Comparison of ENCODE assay signal across 18 mouse cellular contexts in the genomic region with DNA sequence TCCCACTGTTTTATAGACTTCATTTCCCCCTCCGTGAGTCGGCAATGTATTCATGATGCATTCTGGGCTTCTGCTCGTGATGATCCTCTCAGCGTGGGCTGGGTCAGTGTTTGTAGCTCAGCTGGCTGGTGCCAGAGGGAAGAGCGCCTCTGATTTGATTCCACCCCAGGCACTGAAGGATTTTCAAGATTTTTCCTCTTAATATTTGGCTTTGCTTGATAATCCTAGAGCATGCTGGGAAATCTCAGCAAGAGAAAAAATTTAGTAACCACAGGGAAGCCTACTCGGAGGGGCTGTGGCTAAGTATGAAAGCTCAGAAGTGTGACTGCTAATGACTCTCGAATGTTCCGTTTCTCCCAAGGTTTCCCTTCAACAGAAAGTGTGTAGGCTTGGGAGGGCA. TPM values are rescaled to one million over a fixed set of nuclear protein-coding genes. Genes with fewer than 3 reads are reported as not detected.
DNase-seq lines count a peak whose midpoint lies in the region; ATAC-seq lines count a peak whose summit lies in the region.
"Had no signal": no experiment of that assay in that cellular context is flagged by ENCODE, and none has a peak within 500 bp of the region (broad histone marks: within the 10 kb centered on the region; RNA-seq: fewer than 3 reads in every experiment).

No protein-coding gene starts in this region.

- H3K27me3 ChIP-seq in embryonic facial prominence, embryonic 13.5 days = no peaks in the 10 kb centered on the region
- no peaks in the 10 kb centered on the region for H3K27me3 ChIP-seq in embryonic facial prominence, embryonic 10.5 days (replicated peaks; ENCODE audit: low read depth, poor library complexity, severe bottlenecking)
- H3K27me3 ChIP-seq in midbrain, embryonic 15.5 days (replicated peaks) = no peaks in the 10 kb centered on the region

- H3K9ac ChIP-seq in embryonic facial prominence, embryonic 13.5 days = no peak overlapping the region
- H3K9ac ChIP-seq in midbrain, embryonic 15.5 days = no peak overlapping the region
- H3K9ac ChIP-seq: liver, postnatal 0 days had no signal

- intact Hi-C loops in left cerebral cortex, postnatal 4 days (cut with DNase I) = no loop called here
- intact Hi-C loops in left cerebral cortex, postnatal 14 days (cut with DNase I) = no loop called here

- no peak overlapping the region for H3K4me3 ChIP-seq in embryonic facial prominence, embryonic 13.5 days
- no peak overlapping the region for H3K4me3 ChIP-seq in embryonic facial prominence, embryonic 10.5 days
- H3K4me3 ChIP-seq in midbrain, embryonic 15.5 days = no peak overlapping the region

- H3K4me2 ChIP-seq in embryonic facial prominence, embryonic 13.5 days = 0 out of 2 replicates have a peak overlapping the region, but pooled peaks have one; percentile 3
- peak overlapping the region; percentile 20; the same call in 1 of the 2 replicates for H3K4me2 ChIP-seq in midbrain, embryonic 15.5 days

- H3K36me3 ChIP-seq in embryonic facial prominence, embryonic 13.5 days = no peaks in the 10 kb centered on the region
- H3K36me3 ChIP-seq in embryonic facial prominence, embryonic 10.5 days (replicated peaks) = no peaks in the 10 kb centered on the region
- no peaks in the 10 kb centered on the region for H3K36me3 ChIP-seq in midbrain, embryonic 15.5 days (replicated peaks)

- no peak for ATAC-seq in embryonic facial prominence, embryonic 13.5 days (ENCODE audit: insufficient number of reproducible peaks, insufficient read depth, low FRiP score, low TSS enrichment, low read depth)
- peak; percentile 56; the same call in 1 of the 2 replicates for ATAC-seq in midbrain, embryonic 15.5 days (replicated peaks)
- ATAC-seq: liver, postnatal 0 days had no signal

- 56% methylated on average over 8 of the region's 8 CpGs for WGBS in embryonic facial prominence, embryonic 13.5 days
- WGBS in embryonic facial prominence, embryonic 10.5 days = 79% methylated on average over 8 of the region's 8 CpGs
- WGBS in midbrain, embryonic 15.5 days = 54% methylated on average over 8 of the region's 8 CpGs

- 0 out of 2 replicates have a peak, but pooled peaks cover 5% of the 10 kb centered on the region for H3K4me1 ChIP-seq in embryonic facial prominence, embryonic 13.5 days
- no peaks in the 10 kb centered on the region for H3K4me1 ChIP-seq in embryonic facial prominence, embryonic 10.5 days
- no peaks in the 10 kb centered on the region; the same call in 1 of the 2 replicates for H3K4me1 ChIP-seq in midbrain, embryonic 15.5 days

- peak overlapping the region; percentile 35; the same call in 1 of the 2 replicates for H3K27ac ChIP-seq in embryonic facial prominence, embryonic 13.5 days
- no peak overlapping the region for H3K27ac ChIP-seq in embryonic facial prominence, embryonic 10.5 days (replicated peaks)
- peak overlapping the region; percentile 4; the same call in 1 of the 2 replicates for H3K27ac ChIP-seq in midbrain, embryonic 15.5 days

- DNase-seq in embryonic facial prominence, embryonic 10.5 days (ENCODE audit: low spot score) = no peak
- DNase-seq in left cerebral cortex, postnatal 4 days = peak; percentile 35
- no peak for DNase-seq in left cerebral cortex, postnatal 14 days (ENCODE audit: low spot score in 2 of 2)
- DNase-seq in cerebellum, postnatal 14 days = peak; percentile 40 to 64
- DNase-seq in urinary bladder, adult 2 months (ENCODE audit: low spot score) = no peak
- no peak for DNase-seq in frontal cortex, postnatal 14 days (ENCODE audit: low spot score in 2 of 2)
- DNase-seq: adrenal gland, postnatal 14 days; heart, adult 18-20 months; layer of hippocampus, adult 9-11 months; liver, postnatal 0 days; lung, postnatal 36 days; thymus, adult 18-20 months had no signal

- H3K9me3 ChIP-seq in embryonic facial prominence, embryonic 13.5 days = no peaks in the 10 kb centered on the region
- H3K9me3 ChIP-seq in embryonic facial prominence, embryonic 10.5 days = no peaks in the 10 kb centered on the region
- no peaks in the 10 kb centered on the region for H3K9me3 ChIP-seq in midbrain, embryonic 15.5 days

RNA-seq across cellular contexts. Expression of a gene that starts 49.9 kb away (rescaled TPM):
- not detected in 2 replicates for polyA plus RNA-seq in embryonic facial prominence, embryonic 13.5 days (2015; fragmentation: Nextera tagmentation; extraction: Ambion mirVana)
- polyA plus RNA-seq in embryonic facial prominence, embryonic 10.5 days (2016; fragmentation: Nextera tagmentation; extraction: Ambion mirVana) = not detected in 2 replicates
- total RNA-seq in left cerebral cortex, postnatal 4 days (2021) = 1 to 10 TPM in 1 of 2 experiments, under 1 TPM in 1; 0.77 to 1.7 TPM
- total RNA-seq in left cerebral cortex, postnatal 14 days (2021) = under 1 TPM in 1 of 2 experiments, not detected in 1; 0.23 TPM
- polyA plus RNA-seq in midbrain, embryonic 15.5 days (2015; fragmentation: Nextera tagmentation; extraction: Ambion mirVana) = 1.3 and 1.5 TPM in 2 replicates
- not detected in 2 replicates for polyA plus RNA-seq in urinary bladder, adult 2 months (2012; rRNA removed)
- total RNA-seq: adrenal gland, postnatal 14 days; ES-E14; monocyte, adult 5-6 weeks had no signal
- polyA plus RNA-seq: intestine, embryonic 14.5 days; kidney, embryonic 16.5 days; liver, postnatal 0 days had no signal

Comparison
In these comparisons a context has a peak if more than half of its experiments do, and no peak if none do; other contexts are left out.
1. DNase-seq: peak in left cerebral cortex, postnatal 4 days (single experiment) and cerebellum, postnatal 14 days (2 of 2); none in embryonic facial prominence, embryonic 10.5 days (single experiment), left cerebral cortex, postnatal 14 days (0 of 2), urinary bladder, adult 2 months (single experiment) and frontal cortex, postnatal 14 days (0 of 2).